Mouse (Mus musculus) liver, adult (tissue): ENCODE measurements at regions not wholly inside any gene's neighbourhood (a gene's known extent, or its start where the extent isn't known, plus 50 kb on each side); places are given as distances from the start of the nearest gene placed in this dataset.

ENCODE experiments used
- GATA4 ChIP-seq: IDR thresholded peaks from 2 replicates; pipeline ENCODE4 v1.6.1; 2014; ENCODE audit warnings: mild to moderate bottlenecking, low read length; ENCODE audit not compliant: insufficient replicate concordance

DNA sequence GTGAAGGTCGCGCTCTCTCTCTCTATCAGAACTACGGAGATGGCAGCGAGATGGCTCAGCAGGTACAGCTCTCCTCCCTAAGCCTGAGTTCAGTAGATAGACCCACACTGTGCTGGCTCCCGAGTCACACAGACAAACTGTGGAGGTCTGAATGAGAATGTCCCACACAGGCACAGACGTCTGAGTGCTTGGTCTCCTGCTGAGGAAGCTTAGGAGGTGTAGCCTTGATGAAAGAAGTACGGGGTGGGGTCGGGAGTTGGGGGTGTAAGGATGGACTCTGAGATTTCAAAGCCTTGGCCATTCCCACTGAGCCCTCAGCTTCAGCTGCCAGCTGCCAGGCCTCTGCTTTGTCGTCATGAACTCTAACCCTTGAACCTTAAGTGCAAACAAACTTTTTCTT, 134.2 kb upstream of the Foxn2 start:
- TF ChIP-seq GATA4: no peak

DNA sequence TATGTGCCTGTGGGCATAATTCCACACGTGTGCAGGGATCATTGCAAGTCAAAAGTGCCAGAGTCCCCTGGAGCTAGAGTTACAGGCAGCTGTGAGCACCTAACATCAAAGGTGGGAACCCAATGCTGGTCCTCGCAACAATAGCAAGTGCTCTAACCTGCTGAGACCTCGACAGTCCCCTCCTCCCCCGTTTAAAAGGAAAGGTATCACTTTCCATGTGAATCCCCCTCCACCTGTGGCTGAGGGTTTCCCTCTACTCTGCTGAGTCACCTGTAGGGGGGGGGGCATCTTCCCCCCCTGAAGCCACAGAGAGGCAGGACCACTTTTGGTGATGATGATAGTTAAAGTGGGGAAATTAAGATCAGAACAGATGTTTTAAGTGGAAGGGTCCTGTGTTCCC, 133.4 kb upstream of the Foxn2 start:
- no peak for TF ChIP-seq GATA4

DNA sequence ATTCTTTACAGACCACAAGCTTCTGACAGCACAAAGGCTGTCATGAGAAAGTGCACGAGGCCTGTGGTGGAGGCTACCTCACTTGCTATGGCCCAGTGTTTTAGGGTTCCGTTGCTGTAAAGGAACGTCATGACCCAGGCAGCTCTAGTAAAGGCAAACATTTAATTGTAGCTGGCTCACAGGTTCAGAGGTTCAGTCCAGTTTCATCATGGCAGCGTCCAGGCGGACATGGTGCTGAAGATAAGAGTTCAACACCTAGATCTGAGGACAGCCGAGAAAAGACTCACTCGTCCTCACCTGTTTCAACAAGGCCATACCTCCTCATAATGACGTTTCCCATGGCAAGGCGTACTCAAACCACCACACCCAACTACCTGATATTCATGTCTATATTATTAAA, 132.7 kb upstream of the Foxn2 start:
- TF ChIP-seq GATA4: no peak

- no peak for TF ChIP-seq GATA4
Measured at GRCm38 (mm10) chr17:88312876-88313275, 127.6 kb upstream of the Foxn2 start.

DNA sequence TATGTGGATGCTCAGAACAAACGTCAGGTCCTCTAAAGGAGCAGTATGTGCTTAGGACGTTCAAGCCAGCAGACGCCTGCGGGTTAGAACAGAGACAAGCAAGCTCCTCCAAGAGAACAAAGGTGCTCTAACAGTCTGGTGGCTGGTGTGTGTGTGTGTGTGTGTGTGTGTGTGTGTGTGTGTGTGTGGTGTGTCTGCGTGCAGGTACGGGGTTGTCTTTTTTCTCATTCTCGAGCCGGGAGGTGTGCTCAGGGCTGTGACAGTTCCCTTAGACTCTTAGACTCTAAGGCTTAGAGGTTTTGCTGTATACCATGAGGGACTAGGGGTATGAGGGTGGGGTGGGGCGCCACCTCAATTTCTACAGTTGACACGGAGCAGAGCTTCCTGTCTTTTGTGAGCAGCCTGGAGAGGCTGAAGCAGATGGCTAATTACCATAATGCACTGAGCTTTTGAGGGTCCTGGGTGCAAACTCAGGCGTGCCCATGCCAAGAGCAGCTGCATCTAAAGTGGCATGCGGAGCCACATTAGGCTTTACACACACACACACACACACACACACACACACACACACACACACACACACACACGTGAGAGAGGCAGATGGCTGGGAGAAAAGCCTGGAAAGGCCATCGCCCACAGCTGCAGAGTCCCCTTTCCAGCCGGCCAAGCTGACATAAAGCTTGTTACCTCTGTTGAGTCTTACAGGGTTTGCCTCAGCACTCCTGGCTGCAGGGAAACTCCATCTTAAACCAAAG, 124.1 kb upstream of the Foxn2 start:
- no peak for TF ChIP-seq GATA4

DNA sequence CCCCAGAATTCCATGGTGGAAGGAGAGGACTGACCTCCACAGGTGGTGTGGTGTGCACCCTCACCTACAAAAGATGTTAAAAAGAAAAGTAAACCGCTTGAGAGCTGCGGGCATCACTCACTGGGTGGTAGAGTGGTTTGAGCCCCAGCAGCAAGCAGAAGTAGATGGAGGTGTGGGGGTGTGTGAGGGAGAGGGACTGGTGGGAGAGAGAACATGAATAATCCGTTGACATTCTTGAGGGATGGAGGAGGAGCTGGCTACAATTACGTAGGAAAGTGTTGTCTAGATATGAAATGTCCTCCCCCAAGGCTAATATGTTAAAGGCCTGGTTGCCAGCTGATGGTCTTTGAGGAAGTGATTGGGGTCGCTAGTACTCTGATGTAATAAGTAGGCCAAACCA, 123.2 kb upstream of the Foxn2 start:
- no peak for TF ChIP-seq GATA4

- TF ChIP-seq GATA4: no peak
Measured at GRCm38 (mm10) chr17:88317806-88318205, 122.7 kb upstream of the Foxn2 start.

GRCm38 (mm10) chr17:88318207-88318791, 122.2 kb upstream of the Foxn2 start:
- TF ChIP-seq GATA4: peak; percentile 40; the same call in 1 of the 2 replicates

DNA sequence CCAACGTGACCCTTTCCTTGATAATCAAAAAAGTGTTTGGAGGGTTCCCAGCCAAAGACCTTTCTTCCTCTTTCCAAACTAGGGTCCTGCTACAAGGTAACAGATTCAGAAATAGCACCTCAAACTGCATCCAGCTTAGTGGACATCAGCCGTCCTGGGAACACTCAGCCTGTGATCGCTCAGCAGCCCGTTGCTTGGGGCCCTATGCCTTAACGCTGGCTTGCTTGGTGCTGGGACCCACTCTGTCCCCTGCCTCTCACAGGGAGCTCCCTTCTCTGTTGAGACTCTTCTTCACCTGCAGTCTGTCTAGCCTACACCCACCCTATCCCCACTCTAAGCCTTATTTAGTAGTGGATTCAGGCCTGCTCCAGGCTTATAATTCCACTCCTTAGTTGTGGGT, 121.6 kb upstream of the Foxn2 start:
- TF ChIP-seq GATA4: no peak

DNA sequence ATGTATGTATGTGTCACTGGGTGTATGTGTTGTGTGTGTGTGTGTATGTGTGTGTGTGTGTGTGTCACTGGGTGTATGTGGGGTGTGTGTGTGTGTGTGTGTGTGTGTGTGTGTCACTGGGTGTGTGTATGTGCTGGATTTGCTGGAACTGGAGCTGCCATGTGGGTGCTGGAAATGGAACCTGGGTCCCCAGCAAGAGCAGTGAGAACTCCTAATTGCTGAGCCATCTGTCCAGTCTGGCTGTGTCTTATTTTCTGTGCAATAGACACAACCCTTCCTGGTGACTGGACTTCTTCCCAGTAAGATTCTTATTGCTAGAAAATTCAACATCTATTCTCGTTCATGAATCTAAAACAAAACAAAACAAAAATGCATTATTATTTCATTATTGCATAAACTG, 119.8 kb upstream of the Foxn2 start:
- TF ChIP-seq GATA4: no peak

- no peak for TF ChIP-seq GATA4
Measured at GRCm38 (mm10) chr17:88325326-88325909, 115.1 kb upstream of the Foxn2 start.

DNA sequence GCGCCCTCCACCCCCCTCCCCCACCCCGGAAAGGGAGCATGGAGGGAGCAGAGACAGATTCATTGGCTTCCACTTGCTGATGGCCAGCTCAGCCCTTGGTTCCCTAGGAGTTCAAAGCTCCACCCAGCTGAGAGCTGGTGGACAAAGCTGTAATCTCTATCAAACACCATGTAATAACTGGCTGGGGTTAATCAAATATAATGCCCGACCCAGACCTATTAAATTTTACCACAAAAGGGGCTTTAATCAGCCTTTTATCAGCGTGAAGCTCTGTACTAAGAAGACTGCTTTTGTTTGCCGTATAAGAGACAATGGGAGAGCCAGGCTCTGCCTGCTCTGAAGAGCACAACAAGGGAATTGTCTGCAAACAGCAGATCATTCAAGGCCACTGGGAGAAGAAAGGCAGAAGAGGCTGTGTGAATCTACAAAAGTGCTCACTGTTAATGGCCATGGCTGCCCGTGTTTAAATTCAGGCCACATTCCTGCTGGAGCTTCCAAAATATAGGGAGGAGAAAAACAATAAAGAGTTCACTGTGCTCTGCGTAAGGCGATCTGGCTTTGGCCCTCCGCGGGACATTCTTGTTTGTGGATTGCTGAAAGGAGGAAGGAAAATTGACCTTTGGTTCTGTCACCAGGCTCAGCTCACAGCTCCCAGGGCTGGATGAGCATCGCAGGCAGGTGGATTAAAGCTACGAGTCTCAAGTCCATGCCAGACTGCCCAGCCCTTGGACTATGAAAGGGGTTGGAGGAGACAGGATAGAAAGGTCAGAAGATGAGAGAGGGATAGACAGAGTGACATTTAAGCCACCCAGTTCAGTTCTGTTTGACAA, 114.4 kb upstream of the Foxn2 start:
- no peak for TF ChIP-seq GATA4

DNA sequence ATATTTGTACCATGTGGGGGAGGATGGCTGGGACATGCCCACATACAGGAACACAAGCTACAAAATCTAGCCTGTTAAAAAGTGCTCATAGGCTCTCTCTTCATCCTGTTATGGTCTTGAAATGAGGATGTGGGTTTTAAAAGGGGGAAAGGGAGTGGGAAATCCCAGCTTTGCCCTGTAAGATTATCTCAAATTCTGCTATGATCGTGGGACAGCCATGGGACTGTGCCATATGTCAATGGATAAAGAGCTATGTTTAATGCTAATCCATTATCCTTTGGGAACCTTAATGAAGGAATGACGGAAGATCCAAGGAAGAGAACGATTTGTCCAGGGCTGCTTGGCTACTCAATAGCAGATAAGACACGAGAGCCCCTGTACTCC, 113.8 kb upstream of the Foxn2 start:
- no peak for TF ChIP-seq GATA4

DNA sequence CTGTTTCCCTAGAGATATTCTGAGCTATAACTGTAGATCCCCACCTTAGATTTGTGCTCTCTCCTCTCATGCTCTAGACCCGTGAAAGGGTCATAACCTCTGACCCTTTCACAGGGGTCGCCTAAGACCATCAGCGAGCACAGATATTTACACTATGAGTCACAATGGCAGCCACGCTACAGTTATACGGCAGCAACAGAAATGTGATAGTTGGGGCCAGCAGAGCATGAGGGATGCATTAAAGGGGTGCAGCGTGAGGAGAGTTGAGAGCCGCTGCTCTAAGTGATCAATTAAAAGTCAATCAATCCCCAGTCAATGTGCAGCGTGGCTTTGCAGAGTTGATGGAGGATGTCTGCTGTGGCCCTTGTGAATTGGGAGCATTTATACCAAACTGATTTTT, 112.7 kb upstream of the Foxn2 start:
- no peak for TF ChIP-seq GATA4

DNA sequence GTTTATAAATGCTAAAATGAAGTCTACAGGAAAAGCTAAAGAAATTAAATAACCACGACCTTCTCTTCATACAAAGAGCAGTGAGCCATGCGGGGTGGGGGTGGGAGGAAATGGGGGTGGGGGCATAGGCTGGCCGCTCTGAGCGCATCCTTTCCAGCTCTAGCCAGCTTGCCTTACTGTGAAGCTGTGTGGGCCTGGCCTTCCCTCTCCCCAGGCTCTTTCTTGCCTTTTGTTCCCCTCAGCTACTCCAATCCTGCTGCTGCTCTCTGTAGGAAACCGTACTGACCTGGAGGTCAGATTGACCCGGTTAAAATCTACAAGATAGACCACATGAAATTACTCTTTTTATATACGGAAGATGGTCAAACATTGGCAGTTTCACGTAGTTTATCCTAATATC, 111.7 kb upstream of the Foxn2 start:
- TF ChIP-seq GATA4: no peak

DNA sequence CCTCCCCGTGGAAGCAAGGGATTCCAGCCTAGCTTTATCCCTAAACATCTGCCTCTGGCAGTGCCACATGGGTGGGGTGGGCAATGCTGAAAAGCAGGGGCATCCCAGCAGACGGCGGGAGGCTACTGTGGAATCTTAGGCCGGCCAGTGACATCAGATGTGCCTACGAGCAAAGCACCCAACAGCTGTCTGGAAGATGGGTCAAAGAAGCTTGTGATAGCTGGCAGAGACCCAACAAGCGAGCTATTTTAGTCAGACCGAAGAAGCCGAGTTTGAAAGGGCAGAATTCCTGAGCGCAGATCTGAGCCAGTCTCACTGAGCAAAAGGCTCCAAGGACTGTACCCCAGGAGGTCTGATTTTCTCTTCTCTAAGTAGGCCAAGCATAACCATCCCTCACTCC, 110.8 kb upstream of the Foxn2 start:
- TF ChIP-seq GATA4: no peak
